Mouse (Mus musculus) lung, adult 2 months (tissue): ENCODE measurements around the gene Krt32.

Experiments used
- CTCF ChIP-seq: fragments of 200-500 bp; IDR thresholded peaks from 2 replicates; pipeline ENCODE4 v1.5.1; 2011; ENCODE audit warnings: mild to moderate bottlenecking, low read length, control low read depth; ENCODE audit not compliant: insufficient read depth
- POLR2A ChIP-seq: fragments of 200-500 bp; IDR thresholded peaks from 2 replicates; pipeline ENCODE4 v1.6.1; 2011; ENCODE audit warnings: low read depth, mild to moderate bottlenecking, control low read depth, low read length, borderline replicate concordance; ENCODE audit errors: extremely low read depth

DNA sequence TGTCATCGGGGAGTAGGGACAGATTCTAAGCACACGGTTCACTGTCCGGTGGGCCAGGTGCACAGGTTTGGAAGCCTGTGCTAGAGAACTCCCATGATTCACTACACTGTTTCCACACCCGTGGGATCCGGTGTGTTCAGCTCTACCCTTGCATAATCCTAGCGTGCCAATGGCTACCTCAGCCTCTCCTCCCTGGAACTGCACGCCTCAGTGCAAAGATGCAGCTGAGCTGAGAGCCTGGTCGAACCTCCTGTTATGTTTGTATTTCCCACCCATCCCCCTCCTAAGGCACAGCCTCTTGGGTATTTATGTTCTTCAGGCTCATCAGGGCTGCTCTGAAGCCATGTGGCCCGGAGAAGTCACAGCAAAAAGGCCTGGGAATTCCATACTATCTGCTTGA lies 9.8 kb upstream of the Krt32 start:
- TF ChIP-seq CTCF: no peak
- TF ChIP-seq POLR2A: no peak
